Mouse (Mus musculus): ENCODE measurements around the gene Tmem123. TPM values are rescaled to one million over a fixed set of nuclear protein-coding genes. Genes with fewer than 3 reads are reported as not detected.
A peak's percentile ranks its signal among the peaks of the same experiment; 100 is the strongest.

Gene Tmem123
- total RNA-seq (2018; cell fraction: chromatin; rRNA removed), result 10 to 100 TPM in 18 of 26 experiments, 1 to 10 TPM in 8; 5.0 to 46.5 (median 13.0) TPM
- 100 to 1,000 TPM in 2 of 26 experiments, 10 to 100 TPM in 24; 60.5 to 104 (median 78.0) TPM for total RNA-seq (2018; cell fraction: cytosol; rRNA removed)
- total RNA-seq (2018; cell fraction: nucleus; rRNA removed), result 10 to 100 TPM; 16.4 to 81.5 (median 49.4) TPM
- 69.1 to 94.1 TPM (median 88.5 TPM) in 3 replicates for polyA plus RNA-seq (2018)

DNA sequence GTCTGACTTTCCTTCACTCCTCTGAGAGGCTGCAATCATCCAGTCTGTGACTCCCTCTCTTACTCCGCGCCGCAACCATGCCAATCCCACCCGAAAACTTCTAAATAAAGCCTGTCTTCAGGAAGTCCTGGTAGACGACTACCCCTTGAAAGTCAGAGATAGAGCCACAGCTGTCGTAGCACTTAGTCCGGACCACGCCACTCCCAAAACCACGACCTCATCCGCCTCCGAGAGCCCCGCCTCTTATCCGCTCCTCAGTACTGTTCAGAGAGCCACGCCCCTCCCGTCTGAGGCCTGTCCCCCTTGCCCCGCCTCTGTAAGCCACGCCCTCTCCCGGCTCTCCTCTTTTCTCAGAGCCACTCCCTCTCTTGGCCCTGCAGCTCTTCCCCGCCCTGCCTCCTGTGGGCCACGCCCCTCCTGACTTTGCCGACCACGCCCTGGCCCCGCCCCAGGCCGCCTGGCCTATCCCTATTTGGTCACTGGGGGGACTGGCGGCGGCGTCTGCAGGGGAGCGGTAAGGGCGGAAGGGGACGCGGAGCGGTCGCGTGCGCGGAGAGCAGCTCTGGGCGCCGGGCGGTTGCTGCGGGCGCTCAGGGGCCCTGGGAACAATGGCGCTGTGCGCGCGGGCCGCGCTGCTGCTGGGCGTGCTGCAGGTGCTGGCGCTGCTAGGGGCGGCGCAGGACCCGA, at the start of gene Tmem123:
Tmem123 (plus strand) TSS at position 428 of the 687 bp plus-strand sequence.
- H3K4me3 ChIP-seq (ENCODE audit: inconsistent target), result peak within 1 kb of the TSS; percentile 80
- WGBS (ENCODE audit: missing documents), result under 1% methylated on average over 47 of the region's 52 CpGs
- peaks cover 39% of the 10 kb centered on the region for H3K79me2 ChIP-seq (ENCODE audit: inconsistent target)
- H3K27ac ChIP-seq, result peak within 1 kb of the TSS; percentile 65
- H3K36me3 ChIP-seq (ENCODE audit: inconsistent target), result no peaks in the 10 kb centered on the region; the same call in 1 of the 2 replicates

DNA sequence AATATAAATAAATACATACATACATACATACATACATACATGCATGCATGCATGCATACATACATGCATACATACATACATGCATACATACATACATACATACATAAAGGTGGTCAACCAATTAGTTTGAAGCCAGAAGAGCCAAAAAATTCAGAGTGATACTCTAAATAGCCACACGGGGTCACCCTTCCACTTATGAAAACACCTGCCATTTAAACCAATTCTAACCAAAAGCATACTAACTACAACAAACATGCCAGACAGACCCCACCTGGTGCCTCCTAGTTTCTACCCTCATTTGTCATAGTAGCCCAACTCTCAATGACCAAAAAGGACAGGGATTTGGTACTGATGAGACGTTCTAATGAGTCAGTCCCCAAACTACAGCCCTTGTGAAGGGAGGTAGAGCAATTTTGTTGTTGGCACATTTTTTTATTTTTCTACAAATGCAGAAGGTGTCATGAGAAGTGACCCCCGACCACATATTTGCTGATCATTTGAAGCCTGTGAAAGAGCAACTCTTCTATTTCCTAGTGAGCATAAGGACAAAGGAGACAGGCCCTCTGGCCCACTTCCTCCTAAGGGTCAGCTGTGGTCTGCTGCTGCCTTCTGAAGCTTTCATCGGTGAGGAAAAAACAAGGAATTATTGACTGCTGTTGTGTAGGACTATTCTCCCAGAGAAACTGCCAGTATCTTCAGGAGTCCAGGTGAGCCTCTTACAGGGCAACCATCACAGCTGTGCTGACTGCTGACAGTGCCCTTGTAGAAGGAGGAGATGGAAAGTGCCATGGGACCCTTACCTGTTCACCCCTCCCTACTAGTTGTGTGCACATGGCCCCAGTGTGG, 49.6 kb upstream of the Tmem123 start:
- no peak overlapping the region for H3K27ac ChIP-seq
- H3K36me3 ChIP-seq (ENCODE audit: inconsistent target), result no peaks in the 10 kb centered on the region
- WGBS (ENCODE audit: missing documents), result 23% methylated on average over 4 of the region's 4 CpGs
- no peak overlapping the region for H3K4me3 ChIP-seq (ENCODE audit: inconsistent target)
- H3K79me2 ChIP-seq (ENCODE audit: inconsistent target), result no peaks in the 10 kb centered on the region

DNA sequence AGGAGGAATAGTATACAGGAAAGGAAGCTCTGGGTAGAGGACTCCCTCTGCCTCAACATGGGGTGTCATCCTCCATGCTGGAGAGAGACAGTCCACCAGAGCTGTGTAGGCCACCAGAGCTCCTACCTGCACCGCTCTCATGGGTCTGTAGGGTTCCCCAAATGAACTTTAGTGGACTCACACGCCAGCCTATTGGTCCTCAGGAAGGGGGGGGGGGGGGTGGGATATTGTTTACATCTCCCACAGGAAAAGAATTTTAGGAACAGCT, 49.0 kb upstream of the Tmem123 start:
- H3K36me3 ChIP-seq (ENCODE audit: inconsistent target), result no peaks in the 10 kb centered on the region
- H3K4me3 ChIP-seq (ENCODE audit: inconsistent target), result no peak overlapping the region
- H3K79me2 ChIP-seq (ENCODE audit: inconsistent target), result no peaks in the 10 kb centered on the region
- no peak overlapping the region for H3K27ac ChIP-seq
- WGBS (ENCODE audit: missing documents), result no CpG with 5 or more reads among the region's 2 CpGs

DNA sequence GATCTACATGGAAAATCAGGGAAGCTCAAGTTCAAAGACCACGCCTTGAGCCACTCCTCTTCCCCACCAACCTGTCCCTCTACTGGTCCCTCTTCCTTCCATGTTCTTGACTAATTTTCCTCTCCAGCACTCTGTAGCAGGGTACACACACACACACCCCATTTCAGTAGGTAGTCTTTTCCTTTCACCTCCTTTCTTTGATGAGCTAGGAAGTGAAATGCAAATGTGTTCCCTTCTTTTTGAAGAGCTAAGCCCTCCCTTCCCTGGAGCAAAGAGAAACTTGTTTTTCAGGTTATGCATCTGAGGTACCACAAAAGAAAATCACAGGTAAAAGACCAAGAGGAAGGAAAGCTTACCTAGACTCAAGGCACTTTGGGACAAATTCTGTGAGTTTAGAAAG, 42.3 kb upstream of the Tmem123 start:
- no peaks in the 10 kb centered on the region for H3K36me3 ChIP-seq (ENCODE audit: inconsistent target)
- no peak overlapping the region for H3K27ac ChIP-seq
- H3K79me2 ChIP-seq (ENCODE audit: inconsistent target), result no peaks in the 10 kb centered on the region
- whole genome bisulfite sequencing (ENCODE audit: missing documents), result 89% methylated on average over 1 of the region's 1 CpGs
- no peak overlapping the region for H3K4me3 ChIP-seq (ENCODE audit: inconsistent target)

DNA sequence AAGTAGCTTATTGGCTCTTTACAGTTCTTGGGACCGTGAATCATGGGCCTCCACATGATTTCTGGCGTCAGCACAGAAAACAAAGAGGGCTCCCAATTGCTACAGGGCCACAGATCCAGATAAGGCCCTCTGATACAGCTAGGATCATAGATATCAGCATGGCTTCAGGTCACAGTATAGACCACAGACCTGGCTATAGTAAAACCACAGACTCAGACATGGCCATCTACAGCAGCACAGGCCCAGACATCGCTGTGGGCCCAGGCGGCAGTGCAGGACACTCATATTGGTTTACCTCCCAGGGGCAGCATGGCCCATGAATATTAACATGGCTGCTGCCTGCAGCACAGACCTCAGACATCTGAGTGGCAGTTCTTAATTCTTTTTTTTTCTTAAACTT, 34.8 kb upstream of the Tmem123 start:
- Histone ChIP-seq H3K36me3 (ENCODE audit: inconsistent target) (no peaks in the 10 kb centered on the region), H3K27ac (no peak overlapping the region), H3K4me3 (ENCODE audit: inconsistent target) (no peak overlapping the region), H3K79me2 (ENCODE audit: inconsistent target) (no peaks in the 10 kb centered on the region)
- 94% methylated on average over 4 of the region's 4 CpGs for WGBS (ENCODE audit: missing documents)

DNA sequence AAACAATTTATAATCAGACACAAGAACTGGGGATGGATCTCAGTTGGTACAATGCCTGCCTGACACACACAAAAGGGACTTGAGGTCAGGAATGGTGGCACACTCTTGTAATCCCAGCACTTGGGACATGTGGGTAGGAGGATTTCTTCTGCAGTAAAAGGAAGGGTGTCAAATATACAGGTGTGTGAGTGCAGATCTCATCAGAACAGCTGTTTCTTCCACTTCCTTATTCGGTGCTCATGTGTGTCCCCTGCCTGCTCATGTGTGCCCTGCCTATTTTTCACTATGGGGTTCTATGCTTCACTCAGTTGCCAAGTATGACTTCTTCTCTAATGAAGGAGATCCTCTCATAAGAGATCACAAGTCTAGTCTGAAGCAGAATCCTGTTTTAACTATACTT, 21.1 kb upstream of the Tmem123 start:
- no peak overlapping the region for H3K27ac ChIP-seq
- H3K36me3 ChIP-seq (ENCODE audit: inconsistent target), result no peaks in the 10 kb centered on the region
- H3K4me3 ChIP-seq (ENCODE audit: inconsistent target), result no peak overlapping the region
- no peaks in the 10 kb centered on the region for H3K79me2 ChIP-seq (ENCODE audit: inconsistent target)
- 10% methylated on average over 1 of the region's 1 CpGs for WGBS (ENCODE audit: missing documents)

DNA sequence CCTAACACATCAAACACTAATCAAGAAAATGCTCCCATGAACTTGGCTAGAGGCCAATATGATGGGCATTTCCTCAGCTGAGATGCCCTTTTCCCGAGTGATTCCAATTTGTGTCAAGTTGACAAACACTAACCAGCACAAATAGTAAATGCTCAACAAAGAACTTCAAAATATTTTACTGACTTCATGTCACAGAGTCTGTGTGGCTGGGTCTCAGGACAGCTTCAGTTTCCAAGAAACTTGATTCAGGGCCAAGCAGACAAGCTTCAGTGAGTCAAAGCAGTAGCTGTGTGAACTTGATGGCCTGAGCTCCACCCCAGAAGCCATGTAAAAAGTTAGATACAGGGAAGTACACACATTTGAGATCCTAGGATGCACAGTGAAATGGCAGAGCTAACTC, 19.7 kb upstream of the Tmem123 start:
- no peak overlapping the region for H3K4me3 ChIP-seq (ENCODE audit: inconsistent target)
- no peaks in the 10 kb centered on the region for H3K79me2 ChIP-seq (ENCODE audit: inconsistent target)
- H3K27ac ChIP-seq, result no peak overlapping the region
- 89% methylated on average over 1 of the region's 1 CpGs for WGBS (ENCODE audit: missing documents)
- no peaks in the 10 kb centered on the region for H3K36me3 ChIP-seq (ENCODE audit: inconsistent target)

DNA sequence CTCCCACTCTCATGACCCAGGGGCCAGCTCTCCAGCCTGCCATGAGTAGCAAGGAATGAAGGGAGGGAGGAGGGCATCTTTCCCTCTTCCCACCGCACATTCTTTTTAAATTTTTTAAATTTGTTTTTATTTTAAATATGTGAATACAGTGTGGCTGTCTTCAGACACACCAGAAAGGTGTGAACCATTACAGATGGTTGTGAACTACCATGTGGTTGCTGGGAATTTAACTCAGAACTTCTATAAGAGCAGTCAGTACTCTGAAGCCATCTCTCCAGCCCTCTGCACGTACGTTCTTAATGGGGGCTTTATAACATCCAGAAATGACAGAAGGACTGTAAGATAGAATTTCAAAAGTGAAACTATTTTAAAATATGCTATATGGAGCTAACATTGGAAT, 15.0 kb upstream of the Tmem123 start:
- WGBS (ENCODE audit: missing documents), result 100% methylated on average over 2 of the region's 3 CpGs
- Histone ChIP-seq H3K27ac (no peak overlapping the region), H3K79me2 (ENCODE audit: inconsistent target) (no peaks in the 10 kb centered on the region), H3K36me3 (ENCODE audit: inconsistent target) (no peaks in the 10 kb centered on the region), H3K4me3 (ENCODE audit: inconsistent target) (no peak overlapping the region)

DNA sequence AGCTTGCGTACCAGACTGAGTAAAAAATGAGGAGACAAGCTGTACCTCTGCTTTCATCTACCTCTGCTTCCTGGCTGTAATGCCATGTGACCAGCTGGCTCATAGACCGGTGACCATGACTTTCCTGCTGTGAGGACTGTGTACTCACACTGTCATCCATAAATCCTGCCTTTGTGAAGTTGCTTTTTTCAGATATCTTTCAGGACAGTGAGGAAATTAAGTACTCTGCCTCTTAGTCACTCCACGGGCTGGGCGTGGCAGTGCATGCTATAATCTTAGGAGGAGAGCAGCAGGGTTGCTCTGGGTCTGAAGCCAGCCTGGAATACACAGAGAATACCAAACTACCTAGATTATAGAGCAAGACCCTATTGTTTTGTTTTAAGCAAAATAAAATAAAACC, 14.3 kb upstream of the Tmem123 start:
- Histone ChIP-seq H3K79me2 (ENCODE audit: inconsistent target) (no peaks in the 10 kb centered on the region), H3K36me3 (ENCODE audit: inconsistent target) (no peaks in the 10 kb centered on the region), H3K4me3 (ENCODE audit: inconsistent target) (no peak overlapping the region), H3K27ac (no peak overlapping the region)
- 89% methylated on average over 4 of the region's 4 CpGs for WGBS (ENCODE audit: missing documents)

DNA sequence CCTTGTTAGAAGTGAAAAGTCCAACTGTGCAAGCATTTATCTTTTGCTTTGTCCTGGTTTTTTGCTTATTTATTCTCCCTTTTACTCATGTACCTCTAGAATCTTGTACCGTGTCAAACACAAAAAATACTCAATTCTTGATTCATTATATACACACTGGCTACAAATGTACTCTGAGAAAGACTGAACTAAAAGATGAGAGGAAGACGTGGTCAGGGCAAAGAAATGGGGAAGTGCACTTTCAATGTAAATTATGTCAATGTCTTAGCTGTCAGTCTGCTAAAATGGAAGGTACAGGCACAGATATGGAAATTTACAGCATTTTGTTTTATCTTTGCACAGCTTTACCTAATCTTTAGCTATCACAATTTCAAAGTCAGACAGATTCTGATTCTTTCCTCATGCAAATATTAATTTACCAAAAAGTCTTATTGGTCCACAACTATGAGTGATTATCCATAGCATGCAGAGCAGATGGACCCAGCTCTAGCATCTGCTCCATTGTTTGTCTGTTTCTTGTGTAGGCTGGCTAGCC, 7.9 kb upstream of the Tmem123 start:
- H3K36me3 ChIP-seq (ENCODE audit: inconsistent target), result no peaks in the 10 kb centered on the region
- H3K27ac ChIP-seq, result no peak overlapping the region
- 11% methylated on average over 2 of the region's 2 CpGs for WGBS (ENCODE audit: missing documents)
- H3K4me3 ChIP-seq (ENCODE audit: inconsistent target), result no peak overlapping the region
- H3K79me2 ChIP-seq (ENCODE audit: inconsistent target), result no peaks in the 10 kb centered on the region

DNA sequence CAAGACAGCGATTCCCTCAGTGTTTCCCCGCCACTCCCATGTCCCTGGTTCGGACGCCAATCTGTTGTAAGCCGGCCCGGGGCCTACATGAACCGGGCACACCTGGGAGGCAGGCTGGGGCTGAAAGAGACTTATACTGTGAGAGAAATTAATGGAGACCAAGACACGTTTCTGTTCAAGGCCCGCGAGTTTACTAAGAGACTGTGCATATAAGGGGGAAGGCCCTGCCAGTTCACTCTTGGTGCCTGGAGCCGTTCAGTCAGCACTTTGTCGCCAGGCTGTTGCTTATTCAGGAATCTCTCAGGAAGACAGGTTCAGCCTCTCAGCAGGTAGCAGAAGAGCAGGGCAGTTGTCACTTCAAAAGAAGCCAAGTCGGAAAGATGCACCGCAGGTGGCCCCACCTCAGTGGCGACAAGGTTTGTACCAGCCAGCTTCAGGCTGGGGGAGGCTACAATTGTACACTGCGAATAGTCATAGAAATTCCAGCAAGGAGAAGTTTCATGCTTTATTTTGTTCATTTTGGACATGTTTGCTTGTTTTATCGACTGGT, 1.9 kb upstream of the Tmem123 start:
- Histone ChIP-seq H3K36me3 (ENCODE audit: inconsistent target) (no peaks in the 10 kb centered on the region), H3K4me3 (ENCODE audit: inconsistent target) (no peak overlapping the region), H3K79me2 (ENCODE audit: inconsistent target) (peaks cover 28% of the 10 kb centered on the region), H3K27ac (no peak overlapping the region)
- 94% methylated on average over 17 of the region's 17 CpGs for WGBS (ENCODE audit: missing documents)

DNA sequence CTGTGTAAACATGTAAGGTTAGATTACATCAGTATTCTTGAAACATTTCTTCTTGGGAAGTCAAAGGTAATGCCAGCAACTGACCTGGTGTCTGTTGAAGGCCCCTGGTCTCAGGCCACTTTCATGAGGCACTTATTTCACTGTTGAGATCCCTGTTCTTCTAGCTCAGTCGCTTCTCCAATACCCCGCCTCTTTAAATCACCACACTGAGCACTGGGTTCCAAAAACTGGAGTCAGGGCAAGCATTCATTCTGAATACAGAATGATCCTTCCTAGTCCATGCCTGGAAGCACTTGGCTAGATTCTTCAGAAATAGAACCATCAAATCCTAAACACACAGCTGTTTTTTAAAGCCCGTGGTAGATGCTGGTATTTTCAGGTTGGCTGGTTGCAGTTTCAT, 1.1 kb upstream of the Tmem123 start:
- Histone ChIP-seq H3K79me2 (ENCODE audit: inconsistent target) (peaks cover 35% of the 10 kb centered on the region), H3K4me3 (ENCODE audit: inconsistent target) (no peak overlapping the region), H3K27ac (no peak overlapping the region), H3K36me3 (ENCODE audit: inconsistent target) (no peaks in the 10 kb centered on the region)
- 84% methylated on average over 3 of the region's 3 CpGs for WGBS (ENCODE audit: missing documents)

DNA sequence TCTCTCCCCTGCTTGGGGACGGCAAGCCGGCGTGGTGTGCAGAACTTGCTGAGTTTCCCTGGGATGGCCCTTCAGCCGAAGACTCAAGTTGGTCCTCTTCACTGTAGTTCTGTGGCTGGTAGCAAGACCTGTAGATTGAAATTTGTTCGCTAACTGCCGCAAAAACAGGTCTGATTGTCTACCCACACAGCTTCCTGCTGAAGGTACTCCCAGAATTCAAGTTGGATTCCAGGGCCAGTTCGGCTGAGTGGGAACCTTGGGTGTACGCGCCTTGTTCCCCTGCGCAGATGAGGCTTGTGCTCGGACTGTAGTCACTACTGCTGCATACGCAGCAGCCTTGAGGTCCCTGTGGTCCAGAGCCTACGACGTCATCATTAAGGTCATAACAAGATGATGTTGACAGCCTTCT, 626 bp downstream of the Tmem123 start:
- H3K4me3 ChIP-seq (ENCODE audit: inconsistent target), result peak overlapping the region; percentile 80
- H3K36me3 ChIP-seq (ENCODE audit: inconsistent target), result peaks cover 5% of the 10 kb centered on the region; the same call in 1 of the 2 replicates
- peaks cover 39% of the 10 kb centered on the region for H3K79me2 ChIP-seq (ENCODE audit: inconsistent target)
- peak overlapping the region; percentile 55 for H3K27ac ChIP-seq
- 2% methylated on average over 13 of the region's 14 CpGs for WGBS (ENCODE audit: missing documents)

DNA sequence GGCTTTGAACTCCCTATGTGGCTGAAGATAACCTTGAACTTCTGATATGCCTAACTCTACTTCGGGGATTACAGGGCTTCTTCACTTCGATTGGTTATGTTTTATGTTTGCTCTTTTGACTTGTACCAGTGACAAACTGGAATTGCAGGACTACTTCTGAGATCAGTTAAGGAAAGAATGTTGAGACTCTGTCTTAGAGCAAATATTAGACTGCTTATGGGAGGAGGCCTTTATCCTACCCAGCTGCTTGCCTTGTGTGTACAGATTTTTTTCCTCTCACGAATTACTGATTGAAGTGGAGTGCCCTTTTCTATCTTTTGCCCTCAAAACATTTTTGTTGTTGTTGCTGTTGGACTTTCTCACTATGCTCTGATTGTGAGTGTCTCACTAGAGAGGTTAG, 1.4 kb downstream of the Tmem123 start:
- Histone ChIP-seq H3K36me3 (ENCODE audit: inconsistent target) (peaks cover 12% of the 10 kb centered on the region; the same call in 1 of the 2 replicates), H3K27ac (no peak overlapping the region), H3K4me3 (ENCODE audit: inconsistent target) (no peak overlapping the region; the same call in 1 of the 2 replicates), H3K79me2 (ENCODE audit: inconsistent target) (peaks cover 39% of the 10 kb centered on the region)
- WGBS (ENCODE audit: missing documents), result 79% methylated on average over 3 of the region's 3 CpGs

Data from macrophage (primary cell).